Mouse (Mus musculus) thymus, postnatal 14 days (tissue): ENCODE data around the gene Arl15.

Experiments used
- DNase-seq: peaks from one replicate; pipeline ENCODE4 v3.0.0; 2021

Gene Arl15

GRCm38 (mm10) chr13:113877420-113877819, 83.1 kb downstream of the Arl15 start:
- peak; percentile 59 for DNase-seq

DNA sequence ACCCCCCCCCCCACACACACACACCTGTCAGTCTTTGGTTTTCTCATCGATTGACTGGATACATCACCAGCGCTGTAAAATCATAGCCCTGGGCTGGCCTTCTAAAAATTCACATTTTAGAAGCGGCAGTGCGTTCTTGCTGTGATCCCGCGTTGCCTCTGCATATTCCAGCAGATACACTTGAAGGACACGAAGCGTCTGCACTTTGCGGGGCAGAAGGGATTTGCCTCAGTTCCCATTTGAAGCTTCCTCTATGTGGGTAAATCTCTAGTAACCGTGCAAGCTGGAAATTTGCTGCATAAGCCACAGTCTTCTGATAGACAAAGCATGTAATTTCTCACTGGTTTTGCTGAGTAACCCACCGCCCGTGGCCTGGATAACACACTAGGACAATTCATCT, 84.3 kb downstream of the Arl15 start:
- no peak for DNase-seq

GRCm38 (mm10) chr13:113879651-113880327, 85.5 kb downstream of the Arl15 start:
- no peak for DNase-seq

GRCm38 (mm10) chr13:113880564-113881171, 86.4 kb downstream of the Arl15 start:
- DNase-seq = no peak

DNA sequence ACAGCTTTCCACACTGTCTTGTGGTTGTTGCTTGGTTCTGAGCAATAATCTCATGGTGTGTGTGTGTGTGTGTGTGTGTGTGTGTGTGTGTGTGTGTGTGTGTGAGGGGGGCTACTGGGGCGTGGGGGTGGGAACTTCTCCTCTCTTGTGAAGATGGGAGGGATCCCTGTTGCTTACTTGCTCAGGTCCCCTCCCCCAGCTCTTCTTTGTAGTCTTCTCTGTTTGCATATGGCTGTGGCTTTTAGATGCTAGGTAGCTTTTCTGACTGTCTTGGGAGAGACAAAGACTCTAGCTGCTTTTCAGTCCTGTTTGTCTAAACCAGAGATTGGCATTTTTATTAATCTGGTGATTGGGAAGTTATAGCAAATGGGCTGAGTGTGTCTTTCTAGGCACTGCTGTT, 88.7 kb downstream of the Arl15 start:
- DNase-seq = no peak

DNA sequence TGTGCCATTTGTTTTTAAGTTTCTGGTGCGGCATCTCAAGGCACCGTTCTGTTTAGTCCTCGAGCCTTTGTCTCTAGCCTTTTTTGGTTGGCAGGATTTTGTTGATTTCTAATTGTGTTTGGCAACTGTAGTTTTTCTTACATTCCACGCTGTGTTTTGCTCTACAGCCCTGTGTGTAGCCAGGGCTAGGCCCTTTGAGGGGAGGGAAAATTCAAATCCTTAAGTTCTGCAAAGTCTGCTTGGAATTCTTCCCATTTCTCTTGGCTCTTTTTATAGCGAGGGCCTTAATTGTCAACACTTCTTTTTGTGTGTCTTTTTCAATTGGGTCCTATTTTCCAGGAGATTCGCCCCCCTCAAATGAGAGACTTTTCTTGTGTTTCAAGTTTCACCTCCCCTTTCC, 92.8 kb downstream of the Arl15 start:
- DNase-seq = no peak

DNA sequence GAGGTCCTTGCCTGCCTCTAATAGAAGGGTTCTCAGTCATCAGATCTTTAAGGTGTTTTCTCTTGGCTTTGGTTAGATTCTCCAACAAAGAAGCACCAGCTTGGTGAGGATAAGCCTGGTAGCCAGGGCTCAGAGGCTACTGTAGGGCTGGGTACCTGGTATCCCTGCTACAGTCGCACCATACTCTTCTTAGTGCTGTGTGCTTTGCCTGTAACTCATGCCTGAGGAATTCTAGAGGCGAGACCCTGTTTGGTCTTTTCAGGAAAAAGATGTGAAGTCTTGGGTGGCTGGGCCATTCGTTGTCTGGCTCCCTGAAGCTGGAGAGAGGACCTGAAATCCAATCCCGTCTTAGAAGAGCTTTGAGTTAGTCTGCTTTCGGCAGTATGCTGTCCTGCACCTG, 93.8 kb downstream of the Arl15 start:
- DNase-seq = no peak

GRCm38 (mm10) chr13:113888704-113889103, 94.4 kb downstream of the Arl15 start:
- no peak for DNase-seq

DNA sequence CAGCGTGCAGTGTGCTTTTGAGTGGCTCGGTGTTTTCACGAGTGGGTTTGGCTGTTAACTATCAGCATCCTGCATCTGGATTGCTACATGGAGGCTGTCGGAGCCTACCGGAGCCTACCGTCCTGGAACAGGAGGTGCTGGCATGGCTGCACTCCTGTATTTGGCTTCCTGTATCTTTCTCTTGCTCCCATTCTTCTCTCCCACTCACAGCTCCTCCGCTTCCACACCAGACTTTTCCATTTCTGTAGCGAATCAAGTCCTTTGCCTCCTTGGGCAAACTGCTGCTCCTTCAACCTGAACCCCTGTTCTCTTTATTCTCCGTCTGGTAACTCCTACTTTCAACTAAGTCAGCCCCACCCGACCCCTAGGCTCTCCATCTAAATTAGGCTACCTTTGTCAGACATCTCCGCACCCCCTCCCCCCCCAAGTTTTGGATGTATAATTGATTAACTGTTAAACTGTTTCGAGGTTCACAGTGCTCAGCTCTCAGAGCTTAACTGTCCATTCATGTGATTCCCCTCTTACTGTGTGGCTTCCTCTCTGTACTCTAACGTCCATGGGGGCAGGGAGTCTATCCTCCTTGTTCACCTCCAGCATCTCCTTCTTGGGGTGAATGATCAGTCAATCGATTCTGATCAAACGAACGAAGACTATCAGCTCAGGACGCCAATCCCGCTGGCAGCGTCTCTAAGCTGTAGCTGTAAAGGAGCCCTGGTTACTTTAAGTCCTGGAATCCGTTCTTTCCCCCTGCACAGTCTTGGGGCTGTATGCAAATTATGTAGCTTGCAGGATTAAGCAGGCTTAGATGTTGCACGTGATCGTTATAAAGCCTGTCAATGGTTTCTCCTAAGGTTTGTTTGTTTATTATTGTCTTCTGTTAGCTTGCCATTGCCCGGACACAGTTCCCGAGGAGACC, 95.1 kb downstream of the Arl15 start:
- no peak for DNase-seq

DNA sequence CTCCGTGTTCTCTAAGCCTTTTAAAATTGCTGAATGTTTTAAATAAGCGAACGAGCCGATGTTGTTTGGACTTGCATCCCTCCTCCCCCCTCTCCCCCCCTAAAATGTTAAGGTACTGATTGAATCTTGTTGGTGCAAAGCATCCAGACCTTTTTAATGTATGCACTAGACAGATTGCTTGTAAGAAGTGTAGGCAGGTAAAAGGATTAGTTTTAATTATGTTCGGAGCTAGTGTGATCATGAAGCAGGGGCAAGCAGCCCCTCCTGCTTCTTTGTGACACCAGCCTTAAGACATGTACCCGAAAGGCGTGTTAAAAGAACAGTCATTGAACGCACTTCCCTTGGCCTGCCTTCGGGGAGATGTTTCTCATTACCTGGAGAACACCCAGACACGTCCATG, 102.4 kb downstream of the Arl15 start:
- no peak for DNase-seq

GRCm38 (mm10) chr13:113897498-113897897, 103.2 kb downstream of the Arl15 start:
- DNase-seq = no peak

DNA sequence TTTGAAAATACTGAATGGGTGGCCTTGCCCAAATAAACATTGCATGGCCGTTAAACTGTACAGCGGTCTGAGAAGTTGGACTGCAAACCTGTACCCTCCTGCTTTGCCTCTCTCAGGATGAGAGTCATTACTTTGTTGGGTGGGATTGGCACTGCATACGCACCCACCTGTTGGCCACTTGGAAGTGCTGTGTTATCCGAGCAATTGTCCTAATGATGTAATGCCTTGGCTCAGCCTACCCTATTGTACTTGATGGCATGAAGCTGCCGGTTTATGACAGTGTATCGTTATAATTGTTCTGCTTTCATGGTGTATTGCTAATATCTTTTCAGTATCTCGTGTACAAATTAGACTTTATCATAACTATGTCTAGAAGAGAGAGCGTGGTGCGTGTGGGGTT, 103.6 kb downstream of the Arl15 start:
- DNase-seq = no peak

DNA sequence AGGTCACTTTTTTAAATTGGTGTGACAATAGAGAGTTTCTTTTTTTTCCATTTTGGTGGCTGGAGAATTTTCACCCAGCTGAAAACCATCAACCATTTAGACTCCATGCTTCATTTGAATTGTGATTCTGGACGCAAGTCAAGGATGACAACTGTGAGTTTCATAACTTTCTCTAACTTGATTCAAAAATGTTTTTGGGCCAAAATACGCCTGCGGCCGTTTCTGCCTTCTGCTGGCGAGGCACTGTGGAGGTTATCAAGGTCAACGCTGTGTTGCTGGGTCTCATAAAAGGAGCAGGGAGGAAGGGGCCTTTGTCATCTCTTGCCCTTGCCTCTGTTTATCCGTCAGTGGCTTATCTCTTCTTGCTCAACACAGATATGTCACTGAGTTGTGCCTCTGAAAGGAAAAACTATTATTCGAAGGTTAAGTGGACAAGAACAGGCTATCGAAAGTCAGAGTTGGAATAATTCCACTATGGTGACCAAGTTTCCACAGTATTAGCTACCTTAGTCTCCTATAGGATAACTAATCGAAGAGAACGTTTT, 106.8 kb downstream of the Arl15 start:
- DNase-seq = no peak

- no peak for DNase-seq
These were observed 109.0 kb downstream of the Arl15 start for GRCm38 (mm10) chr13:113903255-113903654.

DNA sequence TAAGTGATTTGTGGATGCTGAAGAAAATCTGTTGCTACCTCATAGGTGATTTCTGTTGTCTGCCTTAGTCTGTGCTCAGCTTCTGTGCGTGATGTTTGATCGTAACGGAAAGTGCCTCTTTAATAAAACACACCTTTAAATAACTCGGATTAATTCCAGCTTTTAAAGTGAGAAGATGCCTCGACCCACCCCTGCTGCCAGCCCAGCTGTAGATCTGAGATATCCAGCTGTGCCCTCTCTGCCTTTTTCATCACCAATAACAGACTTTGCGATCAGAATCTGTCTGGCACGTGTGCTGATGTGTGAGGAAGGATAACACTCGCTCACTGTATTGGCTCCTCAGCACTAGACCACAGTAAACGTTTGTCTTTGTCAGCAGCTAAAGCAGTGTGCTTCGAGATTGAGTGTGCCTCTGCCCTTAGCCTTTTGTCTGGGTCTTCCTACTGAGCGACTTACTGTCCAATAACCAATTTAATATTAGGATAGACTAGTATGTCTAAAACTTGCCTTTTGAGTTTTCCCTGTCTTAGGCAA, 117.7 kb downstream of the Arl15 start:
- no peak for DNase-seq

- no peak for DNase-seq
These were observed 120.3 kb downstream of the Arl15 start for GRCm38 (mm10) chr13:113914551-113914971.

DNA sequence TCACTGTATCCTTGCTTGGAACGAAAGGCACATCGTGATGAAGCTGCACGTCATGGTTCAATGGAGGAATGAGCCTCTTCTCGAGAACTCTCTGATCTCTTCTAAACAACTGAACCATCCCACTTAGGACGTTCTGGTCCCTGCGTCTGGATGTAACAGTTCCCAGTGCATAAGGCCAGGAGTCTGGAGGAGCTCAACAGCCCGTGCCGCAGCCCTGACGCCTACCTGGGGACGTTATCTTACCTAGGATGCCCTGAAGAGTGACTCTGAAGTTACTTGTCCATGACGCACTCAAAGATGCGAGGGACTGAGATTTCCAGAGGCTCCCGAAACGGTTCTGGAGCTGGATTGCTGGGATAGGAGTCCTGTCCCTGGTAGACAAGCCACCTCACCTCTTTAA, 121.4 kb downstream of the Arl15 start:
- no peak for DNase-seq

DNA sequence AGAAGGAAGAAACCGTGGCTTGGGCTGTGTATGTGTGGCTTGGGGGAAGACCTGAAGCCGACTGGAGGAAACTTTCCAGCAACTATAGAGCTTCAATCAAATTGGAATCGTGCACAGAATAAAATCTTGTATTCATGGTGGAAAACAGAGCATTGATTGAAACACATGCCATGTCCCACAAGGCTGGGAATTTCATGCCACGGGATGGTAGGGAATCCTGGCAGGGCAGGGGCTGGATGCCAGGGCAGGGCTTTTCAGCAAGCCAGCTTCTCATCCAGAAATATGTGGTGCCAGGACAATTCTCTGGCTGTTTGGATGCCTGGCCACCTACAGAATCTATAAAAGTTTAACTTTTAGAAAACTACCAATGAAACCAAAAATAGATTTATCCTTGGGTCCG, 122.5 kb downstream of the Arl15 start:
- DNase-seq = no peak

DNA sequence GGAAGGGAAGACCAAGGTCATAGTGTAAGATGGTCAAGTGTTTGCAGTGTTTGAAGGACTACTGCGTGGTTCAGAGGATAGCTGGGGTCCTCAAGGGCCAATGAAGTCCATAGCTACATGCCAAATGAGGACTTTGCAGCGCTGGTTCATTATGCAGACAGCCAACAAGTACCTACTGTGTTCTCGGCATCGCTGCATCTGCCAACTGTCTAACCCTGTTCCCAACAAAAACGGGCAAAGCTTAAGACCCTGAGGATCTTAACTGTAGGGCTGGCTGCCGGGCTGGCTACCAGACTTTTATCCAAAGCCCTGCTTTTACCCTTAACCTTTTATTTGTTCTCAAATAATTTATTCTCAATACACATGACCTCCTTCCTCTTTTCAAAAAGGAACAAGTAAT, 123.1 kb downstream of the Arl15 start:
- no peak for DNase-seq

DNA sequence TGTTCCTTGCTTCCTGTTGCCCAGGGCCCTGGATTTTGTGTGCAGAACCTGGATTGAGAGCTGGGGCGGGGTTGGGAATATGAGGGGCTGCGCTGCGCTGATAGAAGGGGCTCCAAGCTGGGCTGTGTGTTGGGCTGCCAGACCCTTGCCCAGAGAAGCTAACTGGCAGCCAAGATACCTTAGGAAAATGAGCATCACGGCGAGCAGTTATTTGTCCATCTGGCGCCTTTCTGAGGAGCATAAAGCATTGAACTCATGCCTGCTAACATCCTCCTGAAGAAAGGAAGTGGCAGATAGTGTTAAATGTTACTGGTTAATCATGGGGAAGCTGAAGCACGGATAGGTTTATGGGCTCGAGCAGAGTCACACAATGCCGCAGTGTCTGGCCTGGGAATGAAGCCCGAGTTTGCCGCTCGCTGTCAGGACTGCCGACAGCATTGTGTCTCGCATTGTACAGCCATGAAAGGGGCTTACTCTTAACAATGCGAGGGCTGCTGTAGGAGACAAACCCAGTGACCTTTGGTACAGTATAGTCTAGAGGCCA, 123.6 kb downstream of the Arl15 start:
- DNase-seq = no peak

- no peak for DNase-seq
These were observed 124.4 kb downstream of the Arl15 start for GRCm38 (mm10) chr13:113918668-113919067.

DNA sequence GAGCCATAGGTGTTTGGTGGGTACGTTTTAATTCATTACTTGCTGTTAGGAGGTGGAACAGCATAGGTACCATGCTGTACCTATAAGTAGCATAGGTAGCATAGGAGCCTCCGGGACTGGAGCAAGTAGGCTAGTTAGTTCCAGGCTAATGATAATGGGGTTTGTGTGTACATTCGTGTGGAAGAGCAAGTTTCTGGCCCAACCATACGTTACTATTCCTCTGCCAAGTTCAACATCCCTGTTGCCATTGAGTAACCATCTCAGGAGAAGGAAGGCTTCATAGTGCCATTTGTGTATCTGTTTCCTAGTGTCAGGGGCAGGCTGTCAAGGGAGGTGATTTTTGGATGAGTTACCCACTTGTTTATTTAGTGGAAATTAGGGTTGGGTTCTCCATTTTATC, 141.4 kb downstream of the Arl15 start:
- DNase-seq = no peak

DNA sequence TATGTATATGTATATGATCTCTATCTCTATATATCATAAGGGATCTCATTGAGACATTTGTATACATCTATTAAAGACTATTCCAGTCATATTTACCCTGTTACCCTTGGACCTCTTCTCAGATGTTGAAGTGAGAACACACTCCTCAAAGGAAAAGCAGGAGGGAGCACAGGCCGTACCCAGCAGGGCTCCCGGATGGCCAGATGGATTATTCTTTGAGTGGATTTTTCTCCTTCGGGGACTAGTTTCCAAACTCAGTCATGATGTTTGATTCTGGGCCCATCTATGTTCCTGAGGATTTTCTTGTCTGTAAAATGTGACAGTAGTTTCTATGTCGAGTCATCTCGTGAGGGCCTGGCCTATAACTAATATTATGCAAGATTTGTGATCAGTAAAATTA, 142.9 kb downstream of the Arl15 start:
- DNase-seq = no peak
